Comparison of ENCODE assay signal across 11 mouse cellular contexts in the genomic region with DNA sequence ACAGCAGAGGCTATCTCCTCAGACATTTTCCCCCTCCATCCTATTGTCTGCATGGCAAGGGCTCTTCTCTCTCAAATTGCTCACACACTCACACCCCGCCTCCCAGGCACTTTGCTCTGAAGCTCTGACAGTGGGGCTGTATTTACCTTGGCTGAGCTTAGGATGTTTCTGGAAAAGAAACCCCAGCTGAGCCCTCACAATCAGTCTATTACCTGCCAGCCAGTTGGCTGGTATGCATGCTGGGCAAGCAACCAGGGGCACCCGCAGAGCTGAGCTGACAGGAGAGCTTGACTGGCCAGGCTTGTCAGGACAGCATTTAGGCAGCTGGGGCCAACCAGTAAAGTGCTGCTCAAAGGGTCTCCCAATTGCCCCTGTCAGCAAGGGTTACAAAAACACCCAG. TPM values are rescaled to one million over a fixed set of nuclear protein-coding genes. Genes with fewer than 3 reads are reported as not detected.
A peak's percentile ranks its signal among the peaks of the same experiment; 100 is the strongest.
DNase-seq lines count a peak whose midpoint lies in the region; ATAC-seq and TF ChIP-seq lines count a peak whose summit lies in the region.
"Had no signal": no experiment of that assay in that cellular context is flagged by ENCODE, and none has a peak within 500 bp of the region (broad histone marks: within the 10 kb centered on the region; RNA-seq: fewer than 3 reads in every experiment).

No protein-coding gene starts in this region.

- no peaks in the 10 kb centered on the region for H3K27me3 ChIP-seq in kidney, adult 2 months (replicated peaks; ENCODE audit: control insufficient read depth, insufficient read depth, low read length)
- no peaks in the 10 kb centered on the region for H3K27me3 ChIP-seq in cerebellum, adult 2 months (ENCODE audit: control insufficient read depth, insufficient read depth, low read length)

- no peak for ATAC-seq in activated CD4-positive, CD25-positive, alpha-beta regulatory T cell, adult 4 months

- TF ChIP-seq CTCF in kidney, adult 2 months (conservative IDR thresholded peaks at IDR 0.05; ENCODE audit: insufficient read depth, insufficient read length, low read depth, low read length) = no peak
- no peak for TF ChIP-seq CTCF in cerebellum, adult 2 months (IDR thresholded peaks at IDR 0.05; ENCODE audit: borderline replicate concordance, insufficient read depth, low read depth, low read length)

- intact Hi-C loops in heart, postnatal 10 days (cut with DNase I) = no loop called here

- H3K4me1 ChIP-seq in kidney, adult 2 months (ENCODE audit: control insufficient read depth, insufficient read depth, low read length) = no peaks in the 10 kb centered on the region
- H3K4me1 ChIP-seq in cerebellum, adult 2 months (ENCODE audit: control insufficient read depth, insufficient read depth, low read length) = peaks cover 14% of the 10 kb centered on the region

- peak; percentile 39 for DNase-seq in cerebellum, adult 11 months
- DNase-seq in cerebellum, adult 9-10 months = no peak
- peak; percentile 27 for DNase-seq in kidney, adult 18-20 months
- no peak for DNase-seq in kidney, adult 2 months
- DNase-seq in cerebellum, adult 2 months = peak; percentile 61 to 68
- DNase-seq in heart, postnatal 10 days = peak; percentile 74 to 80
- DNase-seq in layer of hippocampus, adult 8-10 months (ENCODE audit: low spot score in 2 of 2) = no peak
- DNase-seq: adrenal gland, postnatal 25 days; lung, adult 18-20 months; thymus, postnatal 25 days had no signal

- H3K27ac ChIP-seq in kidney, adult 2 months (ENCODE audit: insufficient read depth, low read depth, low read length) = no peak overlapping the region
- H3K27ac ChIP-seq in cerebellum, adult 2 months (ENCODE audit: insufficient read depth, low read length) = no peak overlapping the region

- no peak for TF ChIP-seq POLR2A in kidney, adult 2 months (IDR thresholded peaks at IDR 0.05; ENCODE audit: low read depth, low read length)
- TF ChIP-seq POLR2A in cerebellum, adult 2 months (IDR thresholded peaks at IDR 0.05; ENCODE audit: borderline replicate concordance, insufficient read depth, low read length) = no peak

- H3K4me3 ChIP-seq in kidney, adult 2 months (ENCODE audit: insufficient read depth, low read depth, low read length) = no peak overlapping the region
- peak overlapping the region; percentile 11 for H3K4me3 ChIP-seq in cerebellum, adult 2 months (replicated peaks; ENCODE audit: insufficient read depth, low read depth, low read length)

- no peaks in the 10 kb centered on the region for H3K36me3 ChIP-seq in kidney, adult 2 months (ENCODE audit: control insufficient read depth, insufficient read depth, low read length)

- 53% methylated on average over 2 of the region's 2 CpGs for WGBS in kidney, adult 2 months
- 12% methylated on average over 2 of the region's 2 CpGs for WGBS in cerebellum, adult 2 months

RNA-seq across cellular contexts. Expression of a gene that starts 19.1 kb away (rescaled TPM):
- polyA plus RNA-seq in kidney, adult 2 months (2012; rRNA removed) = 1.0 TPM in 2 replicates
- polyA plus RNA-seq in cerebellum, adult 2 months (2012; rRNA removed) = 46.2 and 51.5 TPM in 2 replicates
- total RNA-seq in heart, postnatal 10 days (2021) = 1 to 10 TPM; 4.8 to 6.9 TPM
- polyA plus RNA-seq in activated CD4-positive, CD25-positive, alpha-beta regulatory T cell, adult 4 months (2017; shearing (Covaris generic)) = 1 to 10 TPM; 5.8 to 6.4 TPM
- total RNA-seq in layer of hippocampus, adult 8-10 months (2022) = 10 to 100 TPM; 18.0 to 21.1 (median 19.8) TPM

RNA-seq across cellular contexts. Expression of a gene that starts 28.9 kb away (rescaled TPM):
- polyA plus RNA-seq in kidney, adult 2 months (2012; rRNA removed) = 0.75 and 2.8 TPM in 2 replicates
- polyA plus RNA-seq in cerebellum, adult 2 months (2012; rRNA removed) = 2.0 and 2.2 TPM in 2 replicates
- 1 to 10 TPM; 1.6 to 1.7 TPM for total RNA-seq in heart, postnatal 10 days (2021)
- polyA plus RNA-seq in activated CD4-positive, CD25-positive, alpha-beta regulatory T cell, adult 4 months (2017; shearing (Covaris generic)) = 10 to 100 TPM; 70.4 to 78.5 TPM
- 1 to 10 TPM in 3 of 4 experiments, under 1 TPM in 1; 0.59 to 1.5 (median 1.3) TPM for total RNA-seq in layer of hippocampus, adult 8-10 months (2022)

RNA-seq across cellular contexts. Expression of a gene that starts 55.7 kb away (rescaled TPM):
- polyA plus RNA-seq in kidney, adult 2 months (2012; rRNA removed) = 6.1 and 7.6 TPM in 2 replicates
- polyA plus RNA-seq in cerebellum, adult 2 months (2012; rRNA removed) = 34.6 and 37.5 TPM in 2 replicates
- total RNA-seq in heart, postnatal 10 days (2021) = 1 to 10 TPM; 7.4 to 8.0 TPM
- polyA plus RNA-seq in activated CD4-positive, CD25-positive, alpha-beta regulatory T cell, adult 4 months (2017; shearing (Covaris generic)) = 1 to 10 TPM; 1.4 to 2.9 TPM
- total RNA-seq in layer of hippocampus, adult 8-10 months (2022) = 100 to 1,000 TPM; 123 to 145 (median 134) TPM

RNA-seq across cellular contexts. Expression of a gene that starts 59.4 kb away (rescaled TPM):
- polyA plus RNA-seq in kidney, adult 2 months (2012; rRNA removed) = 503 and 653 TPM in 2 replicates
- polyA plus RNA-seq in cerebellum, adult 2 months (2012; rRNA removed) = 746 and 786 TPM in 2 replicates
- total RNA-seq in heart, postnatal 10 days (2021) = 100 to 1,000 TPM; 713 to 718 TPM
- polyA plus RNA-seq in activated CD4-positive, CD25-positive, alpha-beta regulatory T cell, adult 4 months (2017; shearing (Covaris generic)) = 1,000 to 10,000 TPM; 3,386 to 3,946 TPM
- 100 to 1,000 TPM; 520 to 711 (median 600) TPM for total RNA-seq in layer of hippocampus, adult 8-10 months (2022)

Comparison
In these comparisons a context has a peak if more than half of its experiments do, and no peak if none do; other contexts are left out.
1. DNase-seq: peak in cerebellum, adult 11 months (single experiment), kidney, adult 18-20 months (single experiment), cerebellum, adult 2 months (2 of 2) and heart, postnatal 10 days (2 of 2); none in cerebellum, adult 9-10 months (single experiment), kidney, adult 2 months (single experiment) and layer of hippocampus, adult 8-10 months (0 of 2).
2. RNA of a gene that starts 28.9 kb away (polyA plus RNA-seq): 70.4 to 78.5 TPM in activated CD4-positive, CD25-positive, alpha-beta regulatory T cell, adult 4 months; 0.75 to 2.8 TPM in kidney, adult 2 months and 2.0 to 2.2 TPM in cerebellum, adult 2 months; every median in the first group is over 10 times any median in the second.